Mouse (Mus musculus) R1 (cell line): ENCODE data around the gene Ckap4.

ENCODE experiments used
- DNase-seq: peaks from one replicate; pipeline ENCODE4 v3.0.0-alpha.2; 2018; ENCODE audit warnings: low read depth, low spot score

The Ckap4 gene

DNA sequence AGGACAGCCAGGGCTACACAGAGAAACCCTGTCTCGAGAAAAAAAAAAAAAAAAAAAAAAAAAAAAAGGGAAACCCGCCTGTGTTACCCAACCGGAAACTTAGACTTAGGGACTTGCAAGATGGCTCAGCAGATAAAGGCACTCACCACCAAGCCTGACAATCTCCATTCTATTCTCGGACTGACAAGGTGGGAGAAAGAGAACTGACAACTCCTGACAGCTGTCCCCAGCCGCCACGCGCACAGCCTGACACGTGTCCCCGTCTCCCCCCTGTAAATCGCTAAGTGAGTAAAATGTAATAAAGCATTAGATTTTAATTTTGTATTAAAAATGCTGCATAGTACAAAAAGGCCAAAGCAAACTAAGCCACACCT, 16.0 kb upstream of the Ckap4 start:
- DNase-seq: no peak

DNA sequence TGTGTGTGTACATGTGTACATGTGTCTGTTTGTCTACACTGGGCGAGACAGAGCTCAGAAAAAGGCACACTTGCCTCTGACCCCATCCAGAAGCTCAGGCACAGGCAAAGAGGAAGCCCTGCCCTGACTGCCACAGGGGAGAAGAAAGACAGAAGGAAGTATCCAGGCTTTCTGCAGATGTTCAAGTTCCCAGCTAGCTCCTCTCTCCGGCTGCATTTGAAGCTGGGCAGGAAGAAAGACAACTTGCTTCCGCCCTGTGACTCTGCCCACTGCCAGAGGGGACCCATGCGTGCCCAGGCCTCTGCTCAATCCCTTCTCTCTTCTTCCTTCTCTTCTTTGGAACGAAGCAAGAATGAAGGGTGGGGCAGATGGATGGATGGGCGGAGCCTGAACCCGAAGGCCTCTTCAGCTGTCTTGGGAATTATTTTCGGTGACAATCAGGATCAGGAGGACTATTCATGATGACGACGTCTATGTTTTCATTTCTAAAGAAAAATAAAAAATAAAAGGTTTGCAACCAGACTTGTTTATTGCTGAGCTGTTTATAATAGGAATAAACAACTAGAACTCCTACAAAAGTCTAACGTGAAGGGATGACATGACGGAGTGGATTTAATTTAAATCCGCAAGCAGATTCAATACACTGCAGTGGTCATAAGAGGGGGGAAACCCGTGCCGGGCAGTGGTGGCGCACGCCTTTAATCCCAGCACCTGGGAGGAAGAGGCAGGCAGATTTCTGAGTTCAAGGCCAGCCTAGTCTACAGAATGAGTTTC, 15.5 kb upstream of the Ckap4 start:
- peak; percentile 67 for DNase-seq

DNA sequence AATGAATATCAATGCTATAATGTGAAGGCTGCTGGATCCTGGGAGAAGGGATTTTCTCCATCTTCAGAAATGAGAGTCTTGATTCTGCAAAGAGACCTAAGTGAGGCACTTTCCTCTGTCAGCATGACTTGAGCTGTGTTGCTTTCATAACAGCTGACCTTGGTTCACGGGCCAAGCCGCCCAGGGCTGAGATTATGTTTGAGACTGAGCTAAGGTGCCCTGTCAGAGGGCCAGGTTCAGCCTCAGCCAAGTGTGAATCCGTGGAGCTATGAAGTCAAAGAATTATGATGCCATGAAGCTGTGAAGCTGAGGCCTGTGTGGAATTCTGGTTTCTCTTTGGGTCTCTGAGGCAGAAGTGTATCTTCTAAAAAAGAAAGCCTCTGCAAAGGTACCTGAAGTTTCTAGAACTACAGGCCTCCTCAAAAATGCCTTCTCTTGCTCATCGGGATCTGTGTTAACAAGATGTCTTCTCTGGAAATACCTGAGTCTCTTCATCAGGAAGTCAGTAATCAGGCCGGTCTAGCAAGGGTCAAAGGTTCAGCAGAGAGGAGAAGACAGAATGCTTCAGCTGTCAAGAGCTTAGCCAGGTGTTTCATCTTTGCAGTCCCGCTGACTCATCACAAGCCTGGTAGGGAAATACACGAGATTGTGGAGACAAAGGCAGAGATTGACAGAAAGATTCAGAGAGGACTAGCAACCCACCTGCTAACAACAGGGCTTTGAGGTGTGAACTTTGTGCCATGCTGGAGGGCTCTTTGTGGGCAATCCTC, 11.2 kb upstream of the Ckap4 start:
- DNase-seq: peak; percentile 61

DNA sequence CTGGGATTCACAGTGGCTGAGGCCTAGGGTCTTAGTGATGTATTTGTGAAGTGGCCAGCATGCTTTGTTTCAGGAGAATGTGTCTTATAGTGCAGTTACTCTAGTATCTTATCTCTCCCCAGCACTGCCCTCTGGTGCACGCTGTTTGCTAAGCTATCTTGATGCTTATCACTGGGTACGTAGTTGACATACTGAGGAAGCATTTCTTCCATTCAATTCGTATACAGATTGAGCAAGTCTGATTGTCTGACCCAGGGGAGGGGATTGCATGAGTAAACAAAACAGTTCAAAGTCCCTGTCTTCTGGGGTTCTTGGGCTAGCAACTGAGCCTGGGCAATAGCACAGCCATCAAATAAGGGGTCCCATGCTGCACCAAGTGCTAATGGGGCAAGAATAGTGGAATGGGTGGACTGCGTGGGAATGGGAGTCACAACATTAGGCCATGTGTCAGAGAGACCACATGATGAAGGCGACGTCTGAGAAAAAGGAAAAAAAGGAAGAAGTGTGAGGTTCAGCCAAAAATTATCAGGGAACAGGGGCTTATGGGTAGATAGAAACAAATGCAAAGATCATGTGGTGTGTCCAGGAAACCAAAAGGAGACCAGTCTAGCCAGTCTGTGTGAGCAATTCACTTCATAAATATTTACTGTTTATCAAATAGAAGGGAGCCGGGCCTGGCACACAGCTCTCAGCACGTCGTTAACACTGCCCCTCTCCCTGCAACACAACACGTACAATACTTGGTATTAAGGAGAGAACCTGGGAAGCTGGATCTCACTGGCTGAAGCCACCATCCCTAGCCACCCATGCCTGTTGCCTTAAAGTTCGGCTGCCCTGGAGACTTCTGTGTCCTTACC, 9.2 kb upstream of the Ckap4 start:
- no peak for DNase-seq

DNA sequence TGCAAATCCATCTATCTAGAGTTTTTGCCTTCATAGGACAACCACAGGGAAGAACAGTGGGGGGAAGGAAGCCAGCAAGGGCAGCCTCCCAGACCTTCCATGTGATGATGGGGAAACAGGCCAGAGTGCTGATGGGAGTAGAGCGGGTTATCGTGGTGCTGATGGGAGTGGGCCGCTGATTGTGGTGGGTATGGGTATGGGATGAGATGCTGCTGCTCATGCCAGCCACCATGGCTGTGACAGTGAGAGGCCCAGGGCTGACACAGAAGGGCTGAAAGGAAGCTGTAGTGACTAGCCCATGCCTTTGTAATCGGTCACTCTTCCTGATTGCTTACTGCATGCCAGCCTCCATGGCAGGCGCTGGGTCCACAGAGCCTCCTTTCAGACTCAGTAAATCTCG, 5.8 kb upstream of the Ckap4 start:
- no peak for DNase-seq

DNA sequence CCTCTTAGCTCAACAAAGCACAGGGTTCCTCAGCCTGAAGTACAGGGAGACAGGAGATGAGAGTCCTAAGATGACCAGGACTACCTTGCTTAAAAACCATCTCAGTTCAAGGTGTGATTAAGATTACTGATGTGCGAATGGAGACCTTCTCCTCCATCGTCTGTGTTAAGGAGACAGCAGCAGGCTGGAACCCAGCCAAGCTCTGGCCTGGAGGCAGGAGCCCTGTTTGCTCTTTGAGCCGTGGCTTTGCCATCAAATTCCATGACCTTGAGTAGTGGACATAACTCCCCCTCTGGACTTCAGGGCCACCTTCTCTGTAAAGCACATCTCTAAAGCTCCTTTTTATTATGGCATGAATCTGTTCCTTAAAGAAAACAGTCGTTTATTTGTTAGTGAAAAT, 2.0 kb upstream of the Ckap4 start:
- no peak for DNase-seq

DNA sequence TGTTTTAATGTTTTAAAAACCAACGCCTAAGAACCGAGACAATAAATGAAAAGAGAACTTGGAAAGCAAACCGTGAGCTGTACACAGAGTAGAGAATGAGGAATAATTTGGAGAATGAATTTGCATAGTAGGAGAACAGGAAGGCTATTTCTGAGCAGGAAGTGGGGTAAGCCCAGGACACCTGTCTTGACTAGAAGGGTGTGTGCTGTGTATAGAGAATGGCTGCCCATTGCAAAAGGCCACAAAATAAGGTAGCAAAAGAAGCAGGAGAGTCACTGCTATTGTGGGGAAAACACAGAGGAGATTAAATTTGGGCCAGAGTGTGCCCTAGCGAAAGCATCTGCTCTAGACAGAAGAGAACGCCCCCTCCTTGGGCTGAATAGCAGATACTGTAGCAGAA, 1.6 kb upstream of the Ckap4 start:
- no peak for DNase-seq

DNA sequence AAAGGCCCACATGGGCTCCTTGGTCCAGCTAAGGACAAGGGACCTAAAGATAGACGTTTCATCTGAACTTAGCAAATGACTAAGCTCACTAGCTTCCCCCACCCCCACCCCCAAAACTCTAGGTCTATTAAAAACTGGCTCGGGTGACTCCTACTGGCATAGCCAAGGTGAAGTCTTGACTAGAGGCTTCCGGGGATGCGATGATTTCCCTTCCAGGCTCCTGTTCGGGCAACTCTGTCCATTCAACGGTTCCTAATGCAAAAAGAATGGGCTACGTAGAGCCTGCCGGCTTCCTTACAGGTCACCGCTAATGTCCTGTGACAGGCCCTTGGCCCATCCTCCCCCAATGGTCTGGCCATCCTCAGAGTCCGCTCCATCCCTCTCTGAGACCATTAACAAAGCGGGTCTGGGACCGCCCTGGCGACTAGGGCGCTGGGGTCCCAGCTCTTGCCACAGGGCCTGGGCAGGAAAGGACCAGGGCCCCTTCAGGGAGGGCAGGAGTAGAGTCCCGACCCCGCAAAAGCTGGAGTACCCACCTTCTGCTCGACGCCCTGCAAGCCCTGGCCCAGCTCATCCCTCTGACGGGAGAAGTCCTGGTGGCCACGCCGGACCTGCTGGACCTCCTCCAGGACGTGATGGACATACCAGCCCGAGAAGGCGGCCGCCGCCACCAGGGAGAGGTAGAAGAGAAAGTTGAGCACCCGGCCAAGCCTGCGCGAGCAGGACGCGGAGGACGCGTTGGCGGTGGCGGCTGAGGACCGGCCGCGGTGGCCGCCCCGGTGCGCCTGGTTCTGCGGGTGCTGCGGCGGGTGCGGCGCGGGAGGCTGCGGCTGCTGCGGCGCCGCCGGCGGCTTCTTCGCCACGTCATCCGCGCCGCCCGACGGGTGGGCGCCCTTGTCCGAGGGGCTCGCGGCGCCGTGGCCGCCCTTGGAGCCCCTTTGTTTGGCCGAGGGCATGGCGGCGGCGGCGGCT, 665 bp downstream of the Ckap4 start:
- DNase-seq: no peak

DNA sequence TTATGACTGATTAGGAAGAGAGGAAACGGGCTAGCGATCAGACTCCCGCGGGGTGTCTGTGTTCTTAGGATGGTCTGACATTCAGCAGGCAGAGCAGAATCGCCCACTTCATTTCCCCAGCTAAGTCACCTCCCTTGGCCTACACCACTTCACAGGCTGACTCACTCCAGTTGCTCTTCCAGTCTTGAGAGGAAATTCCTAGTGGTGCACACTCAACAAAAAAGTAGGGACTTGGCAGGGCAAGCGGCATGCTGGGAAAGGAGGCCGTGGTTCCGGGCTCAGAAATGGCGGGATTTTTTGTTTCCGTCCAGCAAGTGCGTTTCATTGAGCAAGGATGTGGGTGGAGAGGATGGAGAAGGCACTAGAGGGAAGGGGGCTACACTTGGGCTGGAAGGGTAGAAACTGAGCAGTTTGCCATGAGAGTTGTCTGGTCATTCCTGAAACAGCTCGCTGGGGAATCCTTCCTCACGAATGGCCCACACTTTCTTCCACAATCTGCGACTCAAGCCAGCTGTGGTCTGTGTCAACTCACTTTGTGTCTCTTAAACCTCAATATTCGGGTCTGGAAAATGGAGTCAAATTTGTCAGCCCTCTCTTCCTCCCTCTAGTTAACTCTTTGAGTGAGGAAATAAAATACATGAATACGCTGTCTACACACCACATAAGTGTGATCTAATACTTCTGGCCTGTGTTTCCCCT, 1.5 kb downstream of the Ckap4 start:
- peak; percentile 55 for DNase-seq

DNA sequence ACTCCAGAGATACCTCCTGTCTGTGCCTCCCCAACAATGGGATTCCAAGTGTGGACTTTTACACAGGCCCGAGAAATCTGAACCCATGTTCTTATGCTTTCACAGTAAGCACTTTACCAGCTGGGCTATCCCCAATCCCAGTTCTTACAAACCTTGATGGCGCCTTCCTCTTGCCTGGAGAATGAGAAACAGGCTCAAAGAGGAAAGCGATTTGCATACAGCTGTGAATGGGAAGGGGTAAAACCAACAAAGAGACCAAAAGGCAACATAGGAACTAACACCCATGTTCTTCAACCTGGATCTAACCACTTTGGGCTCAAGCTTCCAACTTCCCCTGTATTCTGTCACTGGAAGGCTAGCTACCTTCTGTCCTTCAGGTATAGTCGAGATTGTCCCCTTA, 2.3 kb downstream of the Ckap4 start:
- DNase-seq: no peak

DNA sequence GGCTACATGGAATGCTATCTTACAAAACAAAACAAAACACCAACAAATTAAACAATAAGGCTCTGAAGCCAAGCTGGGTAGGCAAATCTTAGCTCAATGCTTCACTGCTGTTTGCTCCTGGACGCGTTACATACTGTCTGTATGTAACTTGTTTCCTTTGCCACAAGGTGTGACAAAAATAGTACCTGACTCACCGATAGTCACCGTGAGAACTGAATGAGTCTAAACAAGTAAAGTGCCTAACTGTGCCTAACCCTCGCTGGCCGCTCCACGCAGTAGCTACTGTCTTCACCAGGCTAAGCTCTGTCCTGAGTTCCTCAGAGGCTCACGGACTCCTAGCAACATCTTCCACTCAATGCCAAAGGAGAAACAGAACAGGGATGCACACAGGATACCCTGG, 3.5 kb downstream of the Ckap4 start:
- DNase-seq: no peak

DNA sequence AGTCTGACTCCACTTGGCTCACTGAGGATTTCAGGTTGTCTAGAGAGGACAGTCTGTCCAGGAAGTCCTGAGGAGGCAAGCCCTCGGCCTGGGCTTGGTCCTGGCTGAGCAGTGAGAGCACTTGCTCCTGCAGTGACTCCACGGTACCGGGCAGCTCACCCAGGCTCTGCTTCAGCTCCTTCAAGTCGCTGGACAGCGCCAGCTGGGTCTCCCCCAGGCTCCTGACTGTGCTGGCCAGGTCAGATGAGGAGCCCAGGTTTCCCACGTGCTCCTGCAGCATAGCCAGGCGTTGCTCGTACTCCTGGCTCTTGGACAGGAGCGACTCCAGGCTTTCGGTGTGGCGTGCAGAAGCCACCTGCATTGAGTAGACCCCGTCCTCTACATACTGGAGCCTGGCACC, 6.2 kb downstream of the Ckap4 start:
- DNase-seq: no peak

DNA sequence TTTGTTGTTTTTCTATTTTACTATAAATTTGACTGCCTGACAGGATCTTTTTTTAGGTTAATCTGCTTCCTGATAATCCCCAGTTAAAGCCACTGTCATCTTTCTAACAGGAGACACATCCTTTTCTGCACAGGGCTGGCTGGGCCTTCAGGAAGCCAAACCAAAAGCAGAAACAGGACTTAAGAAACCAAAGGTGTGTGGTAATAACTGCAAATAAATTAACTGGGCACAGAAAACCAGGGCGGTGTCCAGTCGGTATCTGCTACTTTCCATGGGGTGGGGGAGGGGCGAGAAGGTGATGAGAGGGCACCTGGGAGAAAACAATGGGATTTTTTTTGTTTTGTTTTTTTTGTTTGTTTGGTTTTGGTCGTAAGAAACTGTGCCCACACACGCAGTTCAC, 6.8 kb downstream of the Ckap4 start:
- no peak for DNase-seq

DNA sequence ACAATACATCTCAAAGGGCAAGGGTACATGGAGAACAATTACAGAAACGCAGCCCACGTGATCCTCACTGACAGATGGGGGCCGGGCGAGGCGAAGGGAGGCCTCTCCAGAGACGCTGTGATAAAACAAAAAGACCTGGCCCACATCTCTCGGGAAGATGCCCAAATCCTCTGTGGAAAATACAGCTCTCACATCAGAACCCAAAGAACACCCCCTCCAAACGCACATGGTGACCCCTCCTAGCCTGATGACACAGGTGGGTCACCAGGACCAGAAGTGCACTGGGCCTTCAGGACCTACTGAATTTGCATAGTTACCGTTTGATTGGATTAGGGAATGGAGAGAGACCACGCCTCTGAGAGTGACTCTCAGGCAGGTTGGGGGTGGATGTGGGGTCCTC, 7.4 kb downstream of the Ckap4 start:
- DNase-seq: peak; percentile 69

DNA sequence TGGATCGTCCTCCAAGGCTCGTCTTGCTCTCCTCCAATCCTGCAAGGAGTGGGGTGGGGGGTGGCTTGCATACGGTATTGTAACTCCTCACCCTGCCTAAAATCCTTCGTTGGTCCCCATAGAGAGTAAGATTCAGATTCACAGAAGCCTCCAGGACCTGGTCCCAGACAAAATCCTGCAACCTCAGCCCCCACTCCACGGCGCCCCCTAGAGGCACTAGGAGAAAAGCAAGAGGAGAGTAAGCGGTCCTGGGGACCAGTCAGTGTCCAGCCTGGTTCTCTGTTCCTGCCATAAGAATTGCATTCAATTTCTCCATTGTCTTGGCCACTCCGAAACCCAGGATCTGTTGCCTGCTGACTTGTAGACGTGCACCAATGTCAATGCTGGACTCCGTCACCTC, 10.2 kb downstream of the Ckap4 start:
- DNase-seq: peak; percentile 75

DNA sequence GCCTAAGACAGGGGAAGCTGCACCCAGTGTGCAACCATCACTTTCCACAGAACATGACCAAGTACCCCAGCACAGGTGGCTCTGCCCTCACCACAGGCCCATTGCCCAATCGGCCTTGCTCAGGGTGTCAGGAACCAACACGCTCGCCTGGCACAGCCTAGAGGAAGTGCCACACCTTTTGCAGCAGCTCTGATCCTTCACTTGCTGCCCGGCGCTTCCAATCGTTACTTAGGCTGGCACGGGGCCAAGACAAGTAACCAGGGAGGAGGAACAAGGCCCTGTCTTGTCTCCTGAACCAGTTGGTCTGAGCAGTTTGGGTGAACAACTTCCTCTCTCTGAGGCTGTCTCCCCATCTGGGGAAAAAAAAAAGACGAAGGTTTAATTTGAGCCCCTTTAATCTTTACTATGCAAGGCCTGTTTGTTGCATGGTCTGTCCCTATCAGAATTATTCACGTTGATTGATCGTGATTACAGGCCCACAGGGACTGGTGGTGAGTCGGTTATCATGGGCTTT, 17.4 kb downstream of the Ckap4 start:
- peak; percentile 46 for DNase-seq

DNA sequence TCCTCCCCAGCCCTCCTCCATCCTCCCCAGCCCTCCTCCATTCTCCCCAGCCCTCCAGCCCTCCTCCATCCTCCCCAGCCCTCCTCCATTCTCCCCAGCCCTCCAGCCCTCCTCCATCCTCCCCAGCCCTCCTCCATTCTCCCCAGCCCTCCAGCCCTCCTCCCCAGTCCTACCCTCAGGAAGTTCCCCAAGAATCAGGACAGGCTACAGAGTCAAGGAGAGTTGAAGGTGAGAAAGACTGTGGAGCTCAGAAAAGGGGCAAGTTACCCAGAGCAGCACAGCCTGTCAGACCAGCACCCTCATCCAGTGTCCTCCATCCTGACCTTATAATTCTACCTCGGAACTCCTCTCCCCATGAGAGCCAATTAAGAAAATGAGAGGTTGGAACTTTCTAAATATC, 17.9 kb downstream of the Ckap4 start:
- DNase-seq: peak; percentile 52

DNA sequence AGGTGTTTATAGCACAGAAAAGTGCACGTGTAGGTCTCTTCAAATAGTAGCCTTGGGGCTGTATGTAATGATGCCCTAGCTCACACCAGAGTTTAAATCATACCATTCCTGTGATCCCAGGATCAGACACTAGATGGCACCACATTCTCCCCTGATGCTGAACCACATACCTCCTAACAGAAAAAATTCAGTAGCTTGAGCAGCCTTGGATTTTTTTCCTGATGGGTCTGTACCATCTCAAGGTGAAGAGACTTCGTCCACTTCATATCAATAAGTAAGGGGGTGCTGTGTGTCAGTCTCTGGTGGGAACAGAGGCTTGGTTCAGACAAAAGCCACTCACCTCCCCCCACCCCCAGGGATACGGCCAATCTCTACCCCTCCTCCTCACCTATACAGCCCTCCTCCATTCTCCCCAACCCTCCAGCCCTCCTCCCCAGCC, 18.3 kb downstream of the Ckap4 start:
- peak; percentile 88 for DNase-seq

DNA sequence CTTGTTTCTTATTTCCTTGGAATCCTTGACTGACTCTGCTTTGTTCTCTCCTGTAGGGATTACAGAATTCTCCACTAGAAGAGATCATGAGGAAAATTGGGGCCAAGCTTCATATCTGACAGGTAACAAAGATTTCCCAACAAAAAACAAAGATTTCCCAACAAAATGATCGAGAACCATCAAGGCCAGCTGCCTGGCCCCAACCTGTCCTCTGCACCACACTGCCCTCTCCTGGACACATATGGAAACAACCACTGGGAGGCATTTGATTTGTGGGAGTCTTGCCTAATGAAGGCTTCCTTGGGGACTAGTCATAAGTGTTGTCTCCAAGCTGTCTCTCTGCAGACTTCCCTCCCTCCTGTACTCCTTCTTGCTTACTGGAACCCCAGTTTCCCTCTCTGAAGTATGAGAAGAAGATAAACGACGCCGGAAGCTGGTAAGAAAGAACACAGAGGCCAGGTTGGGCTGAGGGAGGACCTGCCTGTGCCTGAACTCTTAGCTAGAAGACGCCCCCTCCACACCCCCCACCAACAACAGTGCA, 19.8 kb downstream of the Ckap4 start:
- DNase-seq: peak; percentile 79

DNA sequence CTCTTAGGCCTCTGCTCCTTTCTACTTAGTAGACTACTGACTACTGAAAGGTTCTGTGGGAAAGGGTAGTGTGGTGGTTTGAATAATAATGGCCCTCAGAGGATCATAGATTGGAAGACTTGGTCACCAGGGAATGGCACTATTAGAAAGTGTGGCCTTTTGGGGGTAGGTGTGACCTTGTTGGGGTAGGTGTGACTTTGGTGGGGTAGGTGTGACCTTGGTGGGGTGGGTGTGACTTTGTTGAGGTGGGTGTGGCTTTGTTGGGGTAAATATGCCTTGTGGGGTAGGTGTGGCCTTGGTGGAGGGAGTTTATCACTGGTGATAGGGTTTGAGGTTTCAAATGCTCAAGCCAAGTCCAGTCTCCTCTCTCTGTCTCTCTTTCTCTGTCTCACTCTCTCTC, 21.1 kb downstream of the Ckap4 start:
- DNase-seq: peak; percentile 38
